Mouse (Mus musculus) ES-E14 (cell line): ENCODE measurements around the gene Exoc4. TPM values are rescaled to one million over a fixed set of nuclear protein-coding genes. Genes with fewer than 3 reads are reported as not detected.

Experiments
- DNase-seq: peaks from one replicate; pipeline ENCODE4 v3.0.0-alpha.2; 2013; ENCODE audit warnings: low read depth, low spot score
- H3K27ac ChIP-seq: 2 replicates; pipeline ENCODE4 v1.5.1; 2012; ENCODE audit warnings: low read depth, mild to moderate bottlenecking, low read length, moderate library complexity, mixed read lengths; ENCODE audit not compliant: poor library complexity, insufficient read depth, severe bottlenecking
- H3K36me3 ChIP-seq: 2 replicates; pipeline ENCODE4 v1.6.1; 2012; ENCODE audit warnings: mild to moderate bottlenecking, low read length, moderate library complexity, mixed read lengths; ENCODE audit not compliant: control insufficient read depth, poor library complexity, insufficient read depth, severe bottlenecking
- H3K4me1 ChIP-seq, 2 experiments: fragments of 150-350 bp in 1 of 2; sonication (generic) in 1 of 2; 2 replicates each; pipeline ENCODE4 v1.6.1; 2012; ENCODE audit warnings: low read length in 2 of 2, mild to moderate bottlenecking in 1 of 2, mixed read lengths in 1 of 2; ENCODE audit not compliant: control insufficient read depth in 2 of 2, insufficient read depth in 2 of 2, poor library complexity in 1 of 2
- H3K4me3 ChIP-seq, 2 experiments: fragments of 150-350 bp in 1 of 2; sonication (generic) in 1 of 2; 2 replicates each; pipeline ENCODE4 v1.5.1; 2012; ENCODE audit warnings: low read length in 2 of 2, low read depth in 1 of 2, mild to moderate bottlenecking in 1 of 2, mixed read lengths in 1 of 2; ENCODE audit not compliant: insufficient read depth in 1 of 2, poor library complexity in 1 of 2, severe bottlenecking in 1 of 2
- H3K9ac ChIP-seq: 2 replicates; pipeline ENCODE4 v1.6.1; 2012; ENCODE audit warnings: low read depth, mild to moderate bottlenecking, low read length, mixed read lengths; ENCODE audit not compliant: poor library complexity, insufficient read depth, severe bottlenecking
- H3K9me3 ChIP-seq: fragments of 150-350 bp; sonication (generic); 2 replicates; pipeline ENCODE4 v1.6.1; 2012; ENCODE audit warnings: low read depth, mild to moderate bottlenecking, low read length; ENCODE audit not compliant: control insufficient read depth, insufficient read depth
- CHD2 ChIP-seq: IDR thresholded peaks from 2 replicates; pipeline ENCODE4 v1.6.1; 2014; ENCODE audit warnings: mild to moderate bottlenecking, low read depth, low read length, inconsistent platforms
- HCFC1 ChIP-seq: IDR thresholded peaks from 2 replicates; pipeline ENCODE4 v1.6.1; 2012; ENCODE audit warnings: low read length, inconsistent platforms, borderline replicate concordance; ENCODE audit not compliant: insufficient read depth
- MAFK ChIP-seq: IDR thresholded peaks from 2 replicates; pipeline ENCODE4 v1.6.1; 2014; ENCODE audit warnings: mild to moderate bottlenecking, low read depth, low read length, inconsistent platforms; ENCODE audit not compliant: insufficient read depth
- ZC3H11A ChIP-seq: IDR thresholded peaks from 2 replicates; pipeline ENCODE4 v1.6.1; 2012; ENCODE audit warnings: low read depth, mild to moderate bottlenecking, inconsistent platforms, low read length, borderline replicate concordance
- ZNF384 ChIP-seq: IDR thresholded peaks from 2 replicates; pipeline ENCODE4 v1.6.1; 2012; ENCODE audit warnings: low read depth, low read length, inconsistent platforms
- in situ Hi-C, 2 experiments: fragments of 600-800 bp; cut with MboI; formaldehyde crosslinking; loops; one replicate each; pipeline ENCODE4 v1.15.1; 2025; ENCODE audit warnings: low sequenced_read_pairs in 2 of 2, inconsistent platforms in 1 of 2; ENCODE audit not compliant: unreplicated experiment in 2 of 2
- total RNA-seq: library from RNA; depleted of rRNA; stranded (reverse); fragments of 300-350 nt; gene quantifications from 2 replicates; pipeline ENCODE4 v1.2.3, GENCODE M21; 2012

The Exoc4 gene
- total RNA-seq, 1 experiment = 99.3 TPM

- no peaks in the 10 kb centered on the region for H3K36me3 ChIP-seq
- in situ Hi-C loops = no loop called here
- H3K27ac ChIP-seq = no peak overlapping the region
- DNase-seq = no peak
- H3K9me3 ChIP-seq = no peaks in the 10 kb centered on the region
- H3K4me1 ChIP-seq = no peaks in the 10 kb centered on the region
- H3K4me3 ChIP-seq = no peak overlapping the region
- no peak for TF ChIP-seq ZNF384
- H3K9ac ChIP-seq = no peak overlapping the region
These were observed 507.1 kb downstream of the Exoc4 start for GRCm38 (mm10) chr6:33755976-33756375.

- in situ Hi-C loops = no loop called here
These were observed 512.7 kb downstream of the Exoc4 start for GRCm38 (mm10) chr6:33761557-33761956.

GRCm38 (mm10) chr6:33763245-33763644 lies 514.4 kb downstream of the Exoc4 start:
- Histone ChIP-seq H3K4me1 (no peaks in the 10 kb centered on the region; a peak in 1 of 4 replicates), H3K4me3 (no peak overlapping the region), H3K27ac (no peak overlapping the region), H3K9me3 (no peaks in the 10 kb centered on the region), H3K9ac (no peak overlapping the region), H3K36me3 (no peaks in the 10 kb centered on the region; the same call in 1 of the 2 replicates)
- DNase-seq = no peak
- TF ChIP-seq ZC3H11A = no peak
- TF ChIP-seq HCFC1 = no peak
- TF ChIP-seq MAFK = no peak
- TF ChIP-seq ZNF384 = no peak
- TF ChIP-seq CHD2 = no peak
- in situ Hi-C loops = no loop called here

More at GRCm38 (mm10) chr6:33761557-33761956, 512.7 kb downstream of the Exoc4 start:
- H3K4me3 ChIP-seq = no peak overlapping the region
- H3K36me3 ChIP-seq = no peaks in the 10 kb centered on the region; the same call in 1 of the 2 replicates
- no peak overlapping the region for H3K27ac ChIP-seq
- TF ChIP-seq HCFC1 (no peak), CHD2 (no peak), ZC3H11A (no peak), MAFK (no peak), ZNF384 (no peak)
- H3K4me1 ChIP-seq = no peaks in the 10 kb centered on the region; a peak in 1 of 4 replicates
- no peak for DNase-seq
- H3K9ac ChIP-seq = no peak overlapping the region
- no peaks in the 10 kb centered on the region for H3K9me3 ChIP-seq

- Histone ChIP-seq H3K4me1 (no peaks in the 10 kb centered on the region; a peak in 2 of 4 replicates), H3K9ac (no peak overlapping the region), H3K36me3 (no peaks in the 10 kb centered on the region; the same call in 1 of the 2 replicates), H3K27ac (no peak overlapping the region), H3K9me3 (no peaks in the 10 kb centered on the region), H3K4me3 (no peak overlapping the region)
- TF ChIP-seq CHD2 (no peak), ZNF384 (no peak), HCFC1 (no peak), ZC3H11A (no peak), MAFK (no peak)
- DNase-seq = no peak
- in situ Hi-C loops = no loop called here
These were observed 515.1 kb downstream of the Exoc4 start for GRCm38 (mm10) chr6:33763970-33764369.

GRCm38 (mm10) chr6:33769251-33769650 lies 520.4 kb downstream of the Exoc4 start:
- TF ChIP-seq ZC3H11A (no peak), ZNF384 (no peak), MAFK (no peak), CHD2 (no peak), HCFC1 (no peak)
- peak; percentile 31 for DNase-seq
- H3K36me3 ChIP-seq = no peaks in the 10 kb centered on the region
- H3K9me3 ChIP-seq = no peaks in the 10 kb centered on the region
- no peak overlapping the region for H3K9ac ChIP-seq
- peaks cover 0 to 5% of the 10 kb centered on the region in 2 experiments; a peak in 1 of 4 replicates for H3K4me1 ChIP-seq
- H3K27ac ChIP-seq = peak overlapping the region; percentile 69; the same call in 1 of the 2 replicates
- no peak overlapping the region for H3K4me3 ChIP-seq
- in situ Hi-C loops = no loop called here
